Mouse (Mus musculus) kidney, embryonic 15.5 days (tissue): ENCODE data around the gene 4933428G20Rik. TPM values are rescaled to one million over a fixed set of nuclear protein-coding genes. Genes with fewer than 3 reads are reported as not detected.
A peak's percentile ranks its signal among the peaks of the same experiment; 100 is the strongest.

Experiments used
- ATAC-seq: fragments of 200-750 bp; cut with Nextera tagmentation; replicated peaks from 2 replicates; pipeline ENCODE4 v1.8.0; 2017; ENCODE audit warnings: moderate TSS enrichment; ENCODE audit not compliant: low FRiP score
- H3K27ac ChIP-seq: fragments of 300-500 bp; sonication (generic); 2 replicates; pipeline ENCODE4 v1.5.1; 2015; ENCODE audit warnings: mild to moderate bottlenecking, inconsistent platforms
- H3K27me3 ChIP-seq: fragments of 300-500 bp; sonication (generic); 2 replicates; pipeline ENCODE4 v1.6.1; 2015; ENCODE audit warnings: inconsistent platforms
- H3K36me3 ChIP-seq: fragments of 300-500 bp; sonication (generic); 2 replicates; pipeline ENCODE4 v1.6.1; 2015; ENCODE audit warnings: inconsistent platforms
- H3K4me1 ChIP-seq: fragments of 300-500 bp; sonication (generic); 2 replicates; pipeline ENCODE4 v1.6.1; 2015; ENCODE audit warnings: inconsistent platforms
- H3K4me2 ChIP-seq: fragments of 300-500 bp; sonication (generic); 2 replicates; pipeline ENCODE4 v1.6.1; 2015; ENCODE audit warnings: moderate library complexity, mild to moderate bottlenecking, inconsistent platforms
- H3K4me3 ChIP-seq: fragments of 300-500 bp; sonication (generic); replicated peaks from 2 replicates; pipeline ENCODE4 v1.5.1; 2015; ENCODE audit warnings: mild to moderate bottlenecking, inconsistent platforms
- H3K9ac ChIP-seq: fragments of 300-500 bp; sonication (generic); 2 replicates; pipeline ENCODE4 v1.6.1; 2015; ENCODE audit warnings: mild to moderate bottlenecking, inconsistent platforms
- H3K9me3 ChIP-seq: fragments of 300-500 bp; sonication (generic); replicated peaks from 2 replicates; pipeline ENCODE4 v1.6.1; 2016; ENCODE audit warnings: inconsistent platforms
- WGBS: fragments of 180-500 bp; shearing (Covaris S2); methylation state at CpG from one replicate; pipeline ENCODE4 v1.1.7; 2015; ENCODE audit warnings: mixed read lengths; 5-methylcytosine and 5-hydroxymethylcytosine counted together
- polyA plus RNA-seq: library from polyadenylated mRNA; unstranded; fragments of >200 nt; fragmentation: Nextera tagmentation; extraction: Ambion mirVana; gene quantifications from 2 replicates; pipeline ENCODE4 v1.2.1, GENCODE M21; 2015

4933428G20Rik gene
- polyA plus RNA-seq, 1 experiment from 2014 or later: 0.84 TPM

DNA sequence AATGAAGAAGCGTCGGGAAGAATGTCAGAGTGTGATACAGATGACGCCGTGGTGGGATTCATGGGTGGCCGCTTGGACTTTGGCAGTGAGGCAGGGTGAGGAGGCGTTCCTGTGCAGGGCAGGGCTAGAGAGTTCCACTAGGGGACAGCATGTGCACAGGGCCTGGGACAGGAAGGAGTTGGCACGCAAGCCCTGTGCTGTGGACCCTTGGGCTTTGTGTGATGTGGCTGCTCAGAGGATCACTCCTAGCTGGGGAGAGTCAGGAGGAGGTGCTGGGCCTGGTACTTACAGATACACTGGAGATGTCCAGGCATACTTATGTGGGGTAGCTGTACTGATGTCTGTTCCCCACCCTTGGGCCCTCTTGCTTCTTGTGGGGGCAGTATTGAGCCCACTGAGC is 30.3 kb downstream of the 4933428G20Rik start:
- no peak for ATAC-seq
- no peak overlapping the region for H3K27ac ChIP-seq
- no peaks in the 10 kb centered on the region for H3K9me3 ChIP-seq
- H3K4me3 ChIP-seq: no peak overlapping the region
- no peaks in the 10 kb centered on the region for H3K27me3 ChIP-seq
- WGBS: 93% methylated on average over 7 of the region's 7 CpGs
- no peak overlapping the region for H3K4me2 ChIP-seq
- no peaks in the 10 kb centered on the region; the same call in 1 of the 2 replicates for H3K4me1 ChIP-seq
- peaks cover 86% of the 10 kb centered on the region for H3K36me3 ChIP-seq
- no peak overlapping the region for H3K9ac ChIP-seq

DNA sequence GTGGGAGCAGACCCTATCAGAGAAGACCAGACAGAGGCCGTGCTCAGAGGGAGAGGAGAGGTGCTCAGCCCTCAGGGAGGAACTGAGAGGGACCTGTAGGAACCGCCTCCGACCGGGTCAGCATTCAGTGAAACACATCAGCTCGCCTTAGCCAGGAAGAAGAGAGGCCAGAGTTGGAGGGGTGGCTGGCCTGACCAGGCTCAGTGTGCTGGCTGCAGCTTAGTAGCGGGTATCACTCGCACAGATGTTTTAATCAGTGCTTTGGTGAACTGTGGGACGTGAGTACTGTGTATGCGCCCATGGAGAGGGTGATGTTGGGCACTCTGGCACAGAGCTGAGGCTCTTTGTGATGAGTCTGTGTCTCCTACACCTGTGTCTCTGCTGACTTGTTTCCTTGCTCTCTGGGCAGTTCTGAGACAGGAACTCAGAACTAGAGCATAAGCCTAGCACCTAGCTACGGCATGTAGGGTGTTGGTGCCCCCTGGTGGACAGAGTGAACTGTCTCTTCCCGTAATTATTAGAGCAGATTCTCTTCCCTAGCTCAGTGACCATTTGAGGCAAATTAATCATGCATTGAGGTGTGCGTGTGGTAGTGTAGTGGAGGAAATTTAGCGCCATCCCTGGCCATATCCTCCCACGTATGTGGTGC is 31.4 kb downstream of the 4933428G20Rik start:
- 47% methylated on average over 14 of the region's 14 CpGs for WGBS

DNA sequence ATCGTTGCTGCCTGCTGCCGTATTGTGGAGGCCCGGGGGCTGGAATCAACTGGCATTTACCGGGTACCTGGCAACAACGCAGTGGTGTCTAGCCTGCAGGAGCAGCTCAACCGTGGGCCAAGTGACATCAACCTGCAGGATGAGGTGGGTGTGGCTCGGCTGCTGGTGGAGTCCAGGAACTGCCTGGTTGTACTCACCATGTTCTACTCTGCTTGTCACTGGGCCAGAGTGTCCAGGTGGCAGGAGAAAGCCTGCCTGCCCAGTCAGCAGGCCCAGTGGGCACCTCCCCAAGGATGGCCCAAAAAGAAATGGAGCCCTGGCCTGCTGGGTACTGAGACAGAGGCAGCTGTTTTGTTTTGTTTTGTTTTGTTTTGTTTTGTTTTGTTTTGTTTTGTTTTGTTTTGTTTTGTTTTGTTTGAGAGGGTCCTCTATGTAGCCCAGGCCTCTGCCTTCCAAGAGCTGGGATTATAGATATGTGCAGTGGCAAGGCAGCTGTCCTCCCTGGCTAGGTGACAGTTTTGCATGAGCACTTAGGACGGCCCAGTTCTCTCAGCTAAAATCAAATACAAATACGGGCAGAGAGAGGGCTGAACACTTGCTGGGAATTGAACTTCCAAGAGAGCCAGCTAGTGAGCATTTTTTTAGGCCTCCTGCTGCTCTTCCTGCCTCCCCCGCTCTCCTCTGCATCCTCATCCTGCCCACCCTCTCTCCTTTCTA is 33.5 kb downstream of the 4933428G20Rik start:
- H3K4me1 ChIP-seq: no peaks in the 10 kb centered on the region; the same call in 1 of the 2 replicates
- no peak for ATAC-seq
- no peaks in the 10 kb centered on the region for H3K27me3 ChIP-seq
- H3K4me3 ChIP-seq: no peak overlapping the region
- H3K9me3 ChIP-seq: no peaks in the 10 kb centered on the region
- 74% methylated on average over 10 of the region's 10 CpGs for WGBS
- no peak overlapping the region for H3K27ac ChIP-seq
- peaks cover 90% of the 10 kb centered on the region for H3K36me3 ChIP-seq
- no peak overlapping the region for H3K9ac ChIP-seq
- H3K4me2 ChIP-seq: no peak overlapping the region

More for the DNA sequence above, 31.4 kb downstream of the 4933428G20Rik start:
- Histone ChIP-seq H3K4me1 (no peaks in the 10 kb centered on the region; the same call in 1 of the 2 replicates), H3K9me3 (no peaks in the 10 kb centered on the region), H3K9ac (no peak overlapping the region), H3K27ac (0 out of 2 replicates have a peak overlapping the region, but pooled peaks have one; percentile 34), H3K4me3 (no peak overlapping the region), H3K27me3 (no peaks in the 10 kb centered on the region), H3K36me3 (peaks cover 90% of the 10 kb centered on the region), H3K4me2 (no peak overlapping the region)
- ATAC-seq: peak; percentile 50

- 79% methylated on average over 12 of the region's 12 CpGs for whole genome bisulfite sequencing
Observed at GRCm38 (mm10) chr11:97465957-97466356, 34.2 kb downstream of the 4933428G20Rik start.

DNA sequence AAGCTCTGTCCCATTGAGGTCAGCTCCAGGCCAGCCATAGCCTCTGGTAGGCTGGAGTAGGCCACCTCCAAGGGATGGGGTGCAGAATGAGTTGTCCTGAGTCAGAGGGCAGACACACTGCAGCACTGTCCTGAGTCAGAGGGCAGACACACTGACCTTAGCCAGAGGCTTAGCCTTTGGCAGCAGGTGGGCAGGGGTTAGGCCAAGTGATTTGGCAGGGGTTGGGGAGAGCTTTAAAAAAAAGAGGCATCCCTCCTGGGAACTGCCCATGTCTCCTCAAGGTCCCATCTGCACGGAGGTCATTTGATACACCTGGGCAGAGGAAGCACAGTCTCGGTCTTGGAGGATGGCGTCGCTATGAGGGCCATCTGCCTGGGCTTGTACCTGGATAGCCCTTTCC is 36.1 kb downstream of the 4933428G20Rik start:
- 81% methylated on average over 4 of the region's 4 CpGs for WGBS
- Histone ChIP-seq H3K36me3 (peaks cover 89% of the 10 kb centered on the region), H3K4me2 (no peak overlapping the region), H3K27ac (no peak overlapping the region), H3K4me3 (no peak overlapping the region), H3K9ac (no peak overlapping the region), H3K9me3 (no peaks in the 10 kb centered on the region), H3K4me1 (no peaks in the 10 kb centered on the region; the same call in 1 of the 2 replicates), H3K27me3 (no peaks in the 10 kb centered on the region)
- no peak for ATAC-seq

More at GRCm38 (mm10) chr11:97465957-97466356, 34.2 kb downstream of the 4933428G20Rik start:
- Histone ChIP-seq H3K9me3 (no peaks in the 10 kb centered on the region), H3K9ac (no peak overlapping the region), H3K4me2 (no peak overlapping the region), H3K36me3 (peaks cover 90% of the 10 kb centered on the region), H3K27ac (no peak overlapping the region), H3K4me3 (no peak overlapping the region), H3K27me3 (no peaks in the 10 kb centered on the region), H3K4me1 (no peaks in the 10 kb centered on the region; the same call in 1 of the 2 replicates)
- ATAC-seq: no peak

- Histone ChIP-seq H3K27me3 (no peaks in the 10 kb centered on the region), H3K4me3 (no peak overlapping the region), H3K9me3 (no peaks in the 10 kb centered on the region), H3K4me2 (no peak overlapping the region), H3K36me3 (peaks cover 92% of the 10 kb centered on the region), H3K4me1 (no peaks in the 10 kb centered on the region; the same call in 1 of the 2 replicates), H3K9ac (no peak overlapping the region), H3K27ac (no peak overlapping the region)
- ATAC-seq: no peak
- WGBS: 59% methylated on average over 33 of the region's 33 CpGs
Observed at GRCm38 (mm10) chr11:97463166-97463565, 37.0 kb downstream of the 4933428G20Rik start.

DNA sequence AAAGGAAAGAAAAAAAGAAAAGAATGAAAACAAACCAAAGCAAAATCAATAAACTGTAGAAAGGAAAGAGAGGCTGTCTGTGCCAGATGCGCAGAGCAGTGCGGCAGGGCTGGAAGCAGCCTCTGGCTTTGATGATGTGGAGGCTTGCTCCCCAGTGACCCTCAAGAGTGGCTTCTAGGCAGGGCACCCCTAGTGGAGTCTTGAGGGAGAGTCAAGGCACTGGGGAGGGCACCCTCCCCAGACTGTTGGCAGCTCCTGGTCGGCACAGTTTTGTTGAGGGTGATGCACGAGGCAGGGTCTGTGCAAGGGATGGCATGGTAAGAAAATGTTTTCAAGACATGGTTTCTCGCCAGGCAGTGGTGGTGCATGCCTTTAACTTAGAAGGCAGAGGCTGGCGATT is 37.6 kb downstream of the 4933428G20Rik start:
- peaks cover 98% of the 10 kb centered on the region for H3K36me3 ChIP-seq
- 89% methylated on average over 6 of the region's 6 CpGs for WGBS
- ATAC-seq: no peak
- H3K9ac ChIP-seq: no peak overlapping the region
- no peaks in the 10 kb centered on the region for H3K9me3 ChIP-seq
- H3K4me2 ChIP-seq: no peak overlapping the region
- H3K4me1 ChIP-seq: no peaks in the 10 kb centered on the region; the same call in 1 of the 2 replicates
- H3K27me3 ChIP-seq: no peaks in the 10 kb centered on the region
- H3K27ac ChIP-seq: no peak overlapping the region
- H3K4me3 ChIP-seq: no peak overlapping the region

DNA sequence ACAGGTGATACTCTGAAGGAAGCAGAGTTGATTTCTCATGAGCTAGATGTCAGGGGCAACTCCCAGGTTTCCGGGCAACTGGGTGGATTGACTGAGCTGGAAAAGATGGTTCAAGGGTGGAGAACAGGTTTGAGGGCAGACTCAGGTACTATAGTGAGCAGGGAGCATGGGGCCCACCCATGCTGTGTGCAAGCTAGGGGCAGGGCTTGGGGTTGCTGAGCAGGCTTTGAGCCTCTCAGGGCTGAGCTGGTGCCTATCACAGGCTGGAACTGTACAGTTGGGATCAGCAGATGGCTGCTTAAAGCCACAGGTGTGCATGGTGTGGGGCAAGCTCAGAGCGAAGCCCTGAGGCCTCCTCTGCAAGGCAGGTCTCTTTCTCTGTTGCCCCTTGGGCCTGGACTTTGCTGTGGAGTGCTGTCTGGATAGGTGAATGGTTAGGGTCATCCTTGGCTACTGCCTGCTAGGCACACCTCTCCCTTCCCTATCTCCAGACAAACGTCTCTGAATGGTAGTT is 38.8 kb downstream of the 4933428G20Rik start:
- Histone ChIP-seq H3K4me1 (peaks cover 7% of the 10 kb centered on the region), H3K27me3 (no peaks in the 10 kb centered on the region), H3K4me2 (no peak overlapping the region), H3K36me3 (peaks cover 99% of the 10 kb centered on the region), H3K27ac (no peak overlapping the region), H3K4me3 (no peak overlapping the region), H3K9ac (no peak overlapping the region), H3K9me3 (no peaks in the 10 kb centered on the region)
- no peak for ATAC-seq
- 92% methylated on average over 3 of the region's 3 CpGs for WGBS

- Histone ChIP-seq H3K4me2 (no peak overlapping the region), H3K9ac (no peak overlapping the region), H3K4me1 (peaks cover 15% of the 10 kb centered on the region), H3K9me3 (no peaks in the 10 kb centered on the region), H3K27ac (no peak overlapping the region), H3K27me3 (no peaks in the 10 kb centered on the region), H3K4me3 (no peak overlapping the region), H3K36me3 (peaks cover 97% of the 10 kb centered on the region)
- ATAC-seq: no peak
- WGBS: 81% methylated on average over 4 of the region's 4 CpGs
Observed at GRCm38 (mm10) chr11:97457120-97457519, 43.0 kb downstream of the 4933428G20Rik start.

- H3K36me3 ChIP-seq: peaks cover 80% of the 10 kb centered on the region
- no peak overlapping the region for H3K9ac ChIP-seq
- ATAC-seq: no peak
- no peak overlapping the region for H3K4me2 ChIP-seq
- H3K4me1 ChIP-seq: peaks cover 47% of the 10 kb centered on the region
- no peaks in the 10 kb centered on the region for H3K9me3 ChIP-seq
- H3K27ac ChIP-seq: no peak overlapping the region
- no peaks in the 10 kb centered on the region for H3K27me3 ChIP-seq
- no peak overlapping the region for H3K4me3 ChIP-seq
- WGBS: 92% methylated on average over 15 of the region's 15 CpGs
Observed at GRCm38 (mm10) chr11:97451625-97452024, 48.5 kb downstream of the 4933428G20Rik start.

DNA sequence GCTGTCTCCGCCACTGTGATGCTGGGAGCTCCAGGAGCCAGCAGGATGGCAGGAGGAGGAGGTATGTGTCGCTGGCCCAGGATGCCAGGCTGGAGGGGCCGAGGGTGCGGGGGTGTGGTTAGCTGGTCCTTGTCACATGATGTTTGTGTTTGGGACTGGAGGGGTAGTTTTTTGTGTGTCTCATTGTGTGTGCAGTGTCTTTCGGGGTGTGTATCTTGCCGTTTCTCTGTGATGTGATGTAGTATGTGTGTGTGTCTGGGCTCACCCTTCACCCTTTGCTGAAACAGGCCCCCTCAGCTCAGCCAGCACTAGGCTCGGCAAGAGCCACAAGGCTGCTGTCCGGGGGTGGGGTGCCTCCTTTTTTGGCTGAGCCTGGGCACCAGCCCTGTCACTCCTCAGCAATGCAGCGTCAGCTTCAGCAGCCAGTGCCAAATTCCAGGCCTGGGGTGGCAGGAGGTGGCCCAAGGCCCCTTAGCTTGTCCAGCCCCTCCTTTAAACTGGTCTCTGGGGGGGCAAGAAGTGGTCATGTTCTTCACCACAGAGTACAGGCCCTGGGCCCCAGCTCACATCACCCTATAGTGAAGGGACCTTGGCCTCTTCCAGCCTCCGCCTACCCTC is 49.7 kb downstream of the 4933428G20Rik start:
- H3K27ac ChIP-seq: peak overlapping the region; percentile 88
- H3K9ac ChIP-seq: peak overlapping the region; percentile 35; the same call in 1 of the 2 replicates
- H3K27me3 ChIP-seq: no peaks in the 10 kb centered on the region
- WGBS: 20% methylated on average over 10 of the region's 10 CpGs
- peaks cover 80% of the 10 kb centered on the region for H3K36me3 ChIP-seq
- H3K4me1 ChIP-seq: peaks cover 43% of the 10 kb centered on the region
- ATAC-seq: peak; percentile 26; the same call in 1 of the 2 replicates
- H3K4me2 ChIP-seq: peak overlapping the region; percentile 68
- peak overlapping the region; percentile 43 for H3K4me3 ChIP-seq
- no peaks in the 10 kb centered on the region for H3K9me3 ChIP-seq
